Mouse (Mus musculus): ENCODE measurements around the gene Spata17. TPM values are rescaled to one million over a fixed set of nuclear protein-coding genes. Genes with fewer than 3 reads are reported as not detected.
"Not testable (repeated sequence)": the region's sequence is repeated elsewhere in the genome, so short reads cannot be mapped to it uniquely, and the experiment has no call there.

Gene Spata17
- polyA plus RNA-seq, 1 experiment: not detected

DNA sequence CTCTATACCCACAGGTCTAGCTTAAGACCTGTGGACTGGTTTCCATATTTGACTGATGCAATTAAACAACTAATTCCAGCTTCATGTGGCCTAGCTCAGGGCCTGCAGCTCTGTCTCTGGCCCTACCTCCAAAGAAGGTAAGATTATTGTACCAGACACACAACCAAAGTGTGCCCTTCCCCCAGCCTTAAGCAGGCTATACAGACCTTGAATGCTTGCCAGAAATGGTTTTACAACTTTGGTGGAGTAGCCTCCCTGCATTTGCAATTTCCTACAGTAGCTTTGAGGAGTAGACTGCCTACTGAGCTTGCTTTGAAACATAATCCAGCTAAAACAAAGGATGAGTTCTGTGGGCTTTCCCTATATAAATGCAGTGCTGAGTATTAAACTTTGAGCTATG is 51.7 kb downstream of the Spata17 start:
- TF ChIP-seq POLR2A (IDR thresholded peaks at IDR 0.05; ENCODE audit: borderline replicate concordance, control insufficient read depth, low read depth, low read length) (no peak), CTCF (IDR thresholded peaks at IDR 0.05; ENCODE audit: control insufficient read depth, insufficient read depth, low read length) (no peak)
- Histone ChIP-seq H3K27ac (ENCODE audit: control insufficient read depth, insufficient read depth, low read depth, low read length, poor library complexity) (no peak overlapping the region), H3K4me3 (replicated peaks; ENCODE audit: control insufficient read depth, low read depth, low read length) (no peak overlapping the region), H3K4me1 (ENCODE audit: control insufficient read depth, insufficient read depth, low read length) (no peaks in the 10 kb centered on the region)

DNA sequence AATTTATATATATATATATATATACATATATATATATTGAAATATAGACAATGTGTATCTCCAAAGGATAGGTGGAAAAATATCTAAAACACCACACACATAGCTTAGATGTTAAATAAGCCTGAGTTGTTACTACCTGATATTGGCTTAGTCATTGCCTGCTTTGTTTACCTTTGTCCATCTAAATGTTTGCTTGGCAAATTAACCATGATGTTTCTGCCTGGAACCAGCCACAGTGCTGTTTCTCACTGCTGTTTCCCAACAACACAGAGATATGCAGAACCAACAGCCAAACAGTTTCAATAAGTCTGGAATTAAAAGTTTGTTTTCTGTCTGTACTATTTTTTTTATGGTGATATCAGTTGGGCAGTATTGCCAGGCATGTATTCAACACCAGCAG is 59.6 kb downstream of the Spata17 start:
- Histone ChIP-seq H3K4me3 (replicated peaks; ENCODE audit: control insufficient read depth, low read depth, low read length) (no peak overlapping the region), H3K4me1 (ENCODE audit: control insufficient read depth, insufficient read depth, low read length) (no peaks in the 10 kb centered on the region), H3K27ac (ENCODE audit: control insufficient read depth, insufficient read depth, low read depth, low read length, poor library complexity) (no peak overlapping the region)
- TF ChIP-seq CTCF (IDR thresholded peaks at IDR 0.05; ENCODE audit: control insufficient read depth, insufficient read depth, low read length) (no peak), POLR2A (IDR thresholded peaks at IDR 0.05; ENCODE audit: borderline replicate concordance, control insufficient read depth, low read depth, low read length) (no peak)

DNA sequence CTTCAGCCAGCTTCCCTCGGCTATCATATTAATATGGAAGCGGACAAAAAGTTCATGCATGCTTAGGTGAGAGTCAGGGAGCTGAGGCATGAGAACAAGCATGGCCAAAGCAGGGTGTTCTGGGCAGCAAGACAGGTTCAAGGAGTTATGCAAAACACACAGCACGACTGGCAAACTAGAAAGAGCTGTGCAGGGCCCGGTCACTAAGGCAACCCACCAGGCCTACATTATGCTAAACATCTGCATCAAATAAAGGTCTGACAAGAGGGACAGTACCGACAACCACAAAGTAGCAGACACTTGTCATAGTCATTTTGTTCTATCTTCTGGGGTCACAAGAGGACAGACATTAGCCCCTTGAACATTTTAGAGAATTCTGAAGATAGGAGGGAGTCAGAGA is 61.6 kb downstream of the Spata17 start:
- no peak for TF ChIP-seq CTCF (IDR thresholded peaks at IDR 0.05; ENCODE audit: control insufficient read depth, insufficient read depth, low read length)
- TF ChIP-seq POLR2A (IDR thresholded peaks at IDR 0.05; ENCODE audit: borderline replicate concordance, control insufficient read depth, low read depth, low read length): no peak
- Histone ChIP-seq H3K4me1 (ENCODE audit: control insufficient read depth, insufficient read depth, low read length) (no peaks in the 10 kb centered on the region), H3K27ac (ENCODE audit: control insufficient read depth, insufficient read depth, low read depth, low read length, poor library complexity) (no peak overlapping the region), H3K4me3 (replicated peaks; ENCODE audit: control insufficient read depth, low read depth, low read length) (no peak overlapping the region)
- WGBS: 81% methylated on average over 5 of the region's 5 CpGs

DNA sequence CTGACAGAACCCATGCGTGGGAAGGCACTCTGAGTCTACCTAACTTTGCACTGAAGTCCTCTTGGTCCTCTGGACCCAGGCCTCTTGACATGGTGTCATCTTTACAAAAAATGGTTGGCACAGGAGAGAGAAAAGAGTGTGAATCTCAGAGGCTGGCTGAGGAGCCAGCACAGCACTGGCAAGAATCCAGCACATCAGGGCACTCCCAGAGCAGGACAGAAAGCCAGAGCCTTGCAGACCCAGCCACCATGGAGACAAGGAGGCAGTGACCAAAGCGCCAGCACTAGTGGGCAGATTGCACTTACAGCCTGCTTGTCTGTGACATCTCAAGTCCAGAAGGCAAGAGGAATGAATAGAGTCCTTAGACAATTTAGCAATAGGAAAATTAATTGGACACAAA is 62.7 kb downstream of the Spata17 start:
- Histone ChIP-seq H3K4me1 (ENCODE audit: control insufficient read depth, insufficient read depth, low read length) (no peaks in the 10 kb centered on the region), H3K4me3 (replicated peaks; ENCODE audit: control insufficient read depth, low read depth, low read length) (no peak overlapping the region), H3K27ac (ENCODE audit: control insufficient read depth, insufficient read depth, low read depth, low read length, poor library complexity) (no peak overlapping the region)
- WGBS: 63% methylated on average over 2 of the region's 2 CpGs
- TF ChIP-seq POLR2A (IDR thresholded peaks at IDR 0.05; ENCODE audit: borderline replicate concordance, control insufficient read depth, low read depth, low read length) (no peak), CTCF (IDR thresholded peaks at IDR 0.05; ENCODE audit: control insufficient read depth, insufficient read depth, low read length) (no peak)

DNA sequence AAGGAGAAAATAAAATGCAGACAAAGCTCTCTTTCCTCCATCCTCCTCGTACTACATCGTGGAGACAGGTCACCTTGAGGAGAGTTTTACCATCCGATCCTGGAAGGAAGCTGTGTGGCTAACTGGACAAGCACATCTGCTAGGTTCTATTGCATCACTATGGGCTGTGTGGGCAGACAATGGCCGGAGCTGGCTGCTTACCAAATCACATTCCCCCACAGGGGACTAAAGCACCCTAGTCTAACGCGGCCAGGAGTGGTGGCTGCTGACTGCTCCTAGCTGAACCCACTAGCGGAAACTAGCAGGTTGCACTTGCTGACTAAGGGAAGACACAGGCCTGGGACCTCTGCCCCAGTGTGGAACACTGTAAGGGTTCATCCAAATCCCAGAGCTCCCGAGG is 72.3 kb downstream of the Spata17 start:
- H3K4me3 ChIP-seq (replicated peaks; ENCODE audit: control insufficient read depth, low read depth, low read length): no peak overlapping the region
- H3K27ac ChIP-seq (ENCODE audit: control insufficient read depth, insufficient read depth, low read depth, low read length, poor library complexity): no peak overlapping the region
- TF ChIP-seq POLR2A (IDR thresholded peaks at IDR 0.05; ENCODE audit: borderline replicate concordance, control insufficient read depth, low read depth, low read length) (no peak), CTCF (IDR thresholded peaks at IDR 0.05; ENCODE audit: control insufficient read depth, insufficient read depth, low read length) (no peak)
- H3K4me1 ChIP-seq (ENCODE audit: control insufficient read depth, insufficient read depth, low read length): no peaks in the 10 kb centered on the region
- 57% methylated on average over 8 of the region's 8 CpGs for WGBS

DNA sequence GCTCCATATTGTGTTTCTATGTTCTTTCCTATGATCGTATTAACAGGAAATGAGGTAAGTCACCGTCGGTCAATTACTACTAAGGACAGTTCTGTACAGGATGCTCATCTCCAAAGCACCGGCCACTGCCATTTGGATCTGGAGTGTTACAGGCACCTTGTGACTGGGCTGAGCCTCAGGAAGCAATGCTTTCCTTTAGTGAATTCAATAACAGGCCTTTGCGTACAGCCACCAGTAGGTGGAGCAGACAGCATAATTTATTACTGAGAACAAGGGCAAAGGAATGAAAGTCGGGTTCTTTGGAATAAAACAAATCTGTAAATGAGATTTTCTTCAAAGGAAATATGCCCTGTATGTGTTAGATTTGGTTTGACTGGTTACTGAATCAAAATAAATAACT is 77.8 kb downstream of the Spata17 start:
- 25% methylated on average over 6 of the region's 6 CpGs for WGBS
- TF ChIP-seq CTCF (IDR thresholded peaks at IDR 0.05; ENCODE audit: control insufficient read depth, insufficient read depth, low read length) (no peak), POLR2A (IDR thresholded peaks at IDR 0.05; ENCODE audit: borderline replicate concordance, control insufficient read depth, low read depth, low read length) (no peak)
- H3K4me1 ChIP-seq (ENCODE audit: control insufficient read depth, insufficient read depth, low read length): no peaks in the 10 kb centered on the region
- H3K27ac ChIP-seq (ENCODE audit: control insufficient read depth, insufficient read depth, low read depth, low read length, poor library complexity): no peak overlapping the region
- no peak overlapping the region for H3K4me3 ChIP-seq (replicated peaks; ENCODE audit: control insufficient read depth, low read depth, low read length)

DNA sequence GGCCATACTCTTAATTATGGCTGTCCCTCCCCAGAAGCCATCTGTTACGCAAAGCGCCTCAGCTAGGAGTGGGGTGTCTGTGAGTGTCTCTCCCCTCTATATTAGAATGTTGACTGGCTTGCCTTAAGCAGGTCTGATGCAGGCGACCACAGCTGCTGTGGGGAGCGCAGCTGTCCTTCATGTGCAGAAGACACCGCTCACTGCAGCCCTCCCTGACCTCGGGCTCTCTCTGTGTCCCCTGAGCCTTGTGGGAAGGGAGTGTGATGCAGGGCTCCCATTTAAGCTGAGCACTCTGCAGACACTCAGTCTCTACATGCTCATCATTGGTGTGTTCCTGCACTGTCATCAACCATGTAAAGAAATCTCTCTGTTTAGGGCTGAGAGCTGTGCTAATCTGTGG is 79.4 kb downstream of the Spata17 start:
- no peak for TF ChIP-seq CTCF (IDR thresholded peaks at IDR 0.05; ENCODE audit: control insufficient read depth, insufficient read depth, low read length)
- TF ChIP-seq POLR2A (IDR thresholded peaks at IDR 0.05; ENCODE audit: borderline replicate concordance, control insufficient read depth, low read depth, low read length): no peak
- Histone ChIP-seq H3K4me1 (ENCODE audit: control insufficient read depth, insufficient read depth, low read length) (no peaks in the 10 kb centered on the region), H3K4me3 (replicated peaks; ENCODE audit: control insufficient read depth, low read depth, low read length) (no peak overlapping the region), H3K27ac (ENCODE audit: control insufficient read depth, insufficient read depth, low read depth, low read length, poor library complexity) (no peak overlapping the region)
- 81% methylated on average over 6 of the region's 6 CpGs for WGBS

DNA sequence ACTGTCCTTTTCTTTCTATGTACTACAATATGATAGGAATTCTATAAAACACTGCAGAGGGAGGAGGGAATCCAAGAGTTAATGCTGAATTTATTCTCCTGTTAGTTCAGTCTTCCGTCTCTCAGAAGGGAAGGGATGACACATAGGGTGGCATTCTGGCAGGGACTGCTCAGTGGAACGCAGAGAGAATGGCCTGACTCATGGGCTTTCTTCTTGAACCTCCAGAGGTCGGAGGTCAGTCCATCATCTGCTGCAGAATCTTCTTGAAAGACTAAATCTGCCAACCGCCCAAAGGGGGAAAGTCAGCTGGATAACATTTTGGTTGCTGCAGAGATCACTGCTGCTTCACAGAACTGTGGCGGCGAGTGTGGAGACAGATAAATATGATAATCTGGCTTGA is 81.4 kb downstream of the Spata17 start:
- WGBS: 80% methylated on average over 6 of the region's 6 CpGs
- Histone ChIP-seq H3K27ac (ENCODE audit: control insufficient read depth, insufficient read depth, low read depth, low read length, poor library complexity) (no peak overlapping the region), H3K4me3 (replicated peaks; ENCODE audit: control insufficient read depth, low read depth, low read length) (no peak overlapping the region), H3K4me1 (ENCODE audit: control insufficient read depth, insufficient read depth, low read length) (no peaks in the 10 kb centered on the region)
- TF ChIP-seq CTCF (IDR thresholded peaks at IDR 0.05; ENCODE audit: control insufficient read depth, insufficient read depth, low read length) (no peak), POLR2A (IDR thresholded peaks at IDR 0.05; ENCODE audit: borderline replicate concordance, control insufficient read depth, low read depth, low read length) (no peak)

DNA sequence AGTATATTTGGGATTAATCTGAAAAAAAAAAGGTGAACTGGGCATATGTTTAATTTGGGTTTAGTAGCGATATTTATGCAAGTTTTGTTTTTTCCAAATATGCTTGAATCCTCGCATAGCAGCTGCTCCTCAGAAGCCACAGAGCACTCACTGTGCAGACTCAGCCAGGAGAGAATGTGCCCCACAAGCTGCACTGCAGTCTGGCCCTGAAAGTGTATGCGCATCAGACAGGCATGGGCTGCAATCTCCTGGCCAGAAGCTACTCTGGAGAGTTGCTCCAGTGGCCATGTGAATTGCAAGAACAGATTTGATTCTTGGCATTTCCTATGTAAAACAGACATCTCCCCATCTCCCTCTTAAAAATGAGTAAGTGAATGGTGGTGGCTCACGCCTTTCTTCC is 82.9 kb downstream of the Spata17 start:
- no peaks in the 10 kb centered on the region for H3K4me1 ChIP-seq (ENCODE audit: control insufficient read depth, insufficient read depth, low read length)
- TF ChIP-seq POLR2A (IDR thresholded peaks at IDR 0.05; ENCODE audit: borderline replicate concordance, control insufficient read depth, low read depth, low read length): no peak
- no peak for TF ChIP-seq CTCF (IDR thresholded peaks at IDR 0.05; ENCODE audit: control insufficient read depth, insufficient read depth, low read length)
- WGBS: 81% methylated on average over 4 of the region's 4 CpGs
- no peak overlapping the region for H3K27ac ChIP-seq (ENCODE audit: control insufficient read depth, insufficient read depth, low read depth, low read length, poor library complexity)
- H3K4me3 ChIP-seq (replicated peaks; ENCODE audit: control insufficient read depth, low read depth, low read length): no peak overlapping the region

DNA sequence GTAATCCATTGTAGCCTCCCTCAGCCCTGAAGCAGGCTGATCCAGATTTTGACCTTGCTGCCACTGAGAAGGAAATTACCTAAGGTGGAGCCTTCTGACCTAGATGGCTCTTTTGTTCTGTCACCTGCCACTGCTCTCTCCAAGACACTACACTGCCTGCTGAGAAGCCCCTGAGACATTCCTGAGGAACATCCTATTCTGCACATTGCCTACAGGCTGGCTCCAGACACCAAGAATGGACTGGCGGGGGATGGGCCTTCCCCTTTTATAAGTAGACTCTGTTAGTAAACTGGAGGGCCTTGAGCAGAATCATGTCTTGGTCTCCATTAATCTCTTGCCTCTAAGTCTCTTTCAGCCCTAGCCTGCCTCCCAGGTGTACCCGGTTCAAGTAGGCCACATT is 87.7 kb downstream of the Spata17 start:
- not testable (repeated sequence) for H3K27ac ChIP-seq (ENCODE audit: control insufficient read depth, insufficient read depth, low read depth, low read length, poor library complexity); H3K4me3 ChIP-seq (replicated peaks; ENCODE audit: control insufficient read depth, low read depth, low read length); H3K4me1 ChIP-seq (ENCODE audit: control insufficient read depth, insufficient read depth, low read length)
- 79% methylated on average over 2 of the region's 2 CpGs for WGBS
